Mouse (Mus musculus) MEL (cell line): ENCODE measurements around the gene Fkbp2. TPM values are rescaled to one million over a fixed set of nuclear protein-coding genes. Genes with fewer than 3 reads are reported as not detected.

ENCODE experiments used
- DNase-seq: peaks from one replicate; pipeline ENCODE4 v3.0.0; 2011; ENCODE audit warnings: low read depth, low spot score
- H3K27ac ChIP-seq: 2 replicates; pipeline ENCODE4 v1.5.1; 2012; ENCODE audit warnings: low read depth, mild to moderate bottlenecking, control low read depth, low read length, moderate library complexity; ENCODE audit not compliant: control insufficient read depth
- H3K27me3 ChIP-seq, 2 experiments: fragments of 150-350 bp in 1 of 2; sonication (generic) in 1 of 2; 2 replicates each; pipeline ENCODE4 v1.6.1; 2012; ENCODE audit warnings: low read length in 2 of 2, mild to moderate bottlenecking in 2 of 2, improper control_type of control experiment in 1 of 2, moderate library complexity in 1 of 2; ENCODE audit not compliant: insufficient read depth in 2 of 2, control insufficient read depth in 1 of 2
- H3K36me3 ChIP-seq, 2 experiments: 2 replicates each; pipeline ENCODE4 v1.6.1; 2012 to 2014; ENCODE audit warnings: low read length in 2 of 2, improper control_type of control experiment in 1 of 2, inconsistent platforms in 1 of 2, mild to moderate bottlenecking in 1 of 2; ENCODE audit not compliant: insufficient read depth in 2 of 2, control insufficient read depth in 1 of 2
- H3K4me1 ChIP-seq, 2 experiments: fragments of 150-350 bp in 1 of 2; sonication (generic) in 1 of 2; 2 replicates each; pipeline ENCODE4 v1.6.1; 2012; ENCODE audit warnings: low read length in 2 of 2, improper control_type of control experiment in 1 of 2, mild to moderate bottlenecking in 1 of 2; ENCODE audit not compliant: insufficient read depth in 2 of 2, control insufficient read depth in 1 of 2
- H3K4me3 ChIP-seq, 2 experiments: fragments of 150-350 bp in 1 of 2; sonication (generic) in 1 of 2; 2 replicates each; pipeline ENCODE4 v1.5.1; 2012; ENCODE audit warnings: low read depth in 2 of 2, low read length in 2 of 2, mild to moderate bottlenecking in 2 of 2, moderate library complexity in 2 of 2, control low read depth in 1 of 2, improper control_type of control experiment in 1 of 2; ENCODE audit not compliant: control insufficient read depth in 1 of 2, insufficient read depth in 1 of 2
- H3K79me2 ChIP-seq: 2 replicates; pipeline ENCODE4 v1.6.1; 2012; ENCODE audit warnings: mild to moderate bottlenecking, low read length, moderate library complexity; ENCODE audit not compliant: control insufficient read depth, poor library complexity, insufficient read depth
- H3K9ac ChIP-seq: 2 replicates; pipeline ENCODE4 v1.6.1; 2012; ENCODE audit warnings: low read depth, mild to moderate bottlenecking, control low read depth, low read length, moderate library complexity; ENCODE audit not compliant: control insufficient read depth, poor library complexity, severe bottlenecking
- H3K9me3 ChIP-seq: fragments of 150-350 bp; sonication (generic); replicated peaks from 2 replicates; pipeline ENCODE4 v1.6.1; 2012; ENCODE audit warnings: mild to moderate bottlenecking, low read length, improper control_type of control experiment, moderate library complexity; ENCODE audit not compliant: insufficient read depth
- BHLHE40 ChIP-seq: IDR thresholded peaks from 2 replicates; pipeline ENCODE4 v1.6.1; 2012; ENCODE audit warnings: low read depth, mild to moderate bottlenecking, inconsistent platforms, low read length, improper control_type of control experiment, borderline replicate concordance
- CHD2 ChIP-seq: IDR thresholded peaks from 2 replicates; pipeline ENCODE4 v1.6.1; 2011; ENCODE audit warnings: low read length, improper control_type of control experiment
- ELF1 ChIP-seq: IDR thresholded peaks from 2 replicates; pipeline ENCODE4 v1.6.1; 2014; ENCODE audit warnings: low read depth, mild to moderate bottlenecking, inconsistent platforms, low read length, improper control_type of control experiment, moderate library complexity
- EP300 ChIP-seq, 2 experiments: IDR thresholded peaks; 2 replicates each; pipeline ENCODE4 v1.6.1; 2011; ENCODE audit warnings: improper control_type of control experiment in 2 of 2, low read length in 2 of 2, low read depth in 1 of 2, mild to moderate bottlenecking in 1 of 2
- ETS1 ChIP-seq: IDR thresholded peaks from 2 replicates; pipeline ENCODE4 v1.6.1; 2012; ENCODE audit warnings: low read depth, mild to moderate bottlenecking, inconsistent platforms, low read length, improper control_type of control experiment, moderate library complexity
- GABPA ChIP-seq: IDR thresholded peaks from 2 replicates; pipeline ENCODE4 v1.6.1; 2012; ENCODE audit warnings: low read depth, mild to moderate bottlenecking, inconsistent platforms, low read length, improper control_type of control experiment, moderate library complexity
- HCFC1 ChIP-seq: IDR thresholded peaks from 2 replicates; pipeline ENCODE4 v1.6.1; 2012; ENCODE audit warnings: low read depth, mild to moderate bottlenecking, inconsistent platforms, low read length, improper control_type of control experiment, moderate library complexity
- KAT2A ChIP-seq: conservative IDR thresholded peaks from 2 replicates; pipeline ENCODE4 v1.6.1; 2012; ENCODE audit warnings: low read depth, low read length, improper control_type of control experiment, inconsistent platforms
- MAFK ChIP-seq: IDR thresholded peaks from 2 replicates; pipeline ENCODE4 v1.6.1; 2011; ENCODE audit warnings: low read depth, mild to moderate bottlenecking, low read length, improper control_type of control experiment, borderline replicate concordance
- MAX ChIP-seq: IDR thresholded peaks from 2 replicates; pipeline ENCODE4 v1.6.1; 2011; ENCODE audit warnings: low read length, improper control_type of control experiment
- MAZ ChIP-seq: IDR thresholded peaks from 2 replicates; pipeline ENCODE4 v1.6.1; 2012; ENCODE audit warnings: low read depth, mild to moderate bottlenecking, inconsistent platforms, low read length, improper control_type of control experiment
- MEF2A ChIP-seq: IDR thresholded peaks from 2 replicates; pipeline ENCODE4 v1.6.1; 2014; ENCODE audit warnings: low read depth, mild to moderate bottlenecking, inconsistent platforms, low read length, improper control_type of control experiment; ENCODE audit not compliant: poor library complexity, insufficient replicate concordance, severe bottlenecking; ENCODE audit errors: extremely low read depth
- MXI1 ChIP-seq: IDR thresholded peaks from 2 replicates; pipeline ENCODE4 v1.6.1; 2011; ENCODE audit warnings: mild to moderate bottlenecking, low read depth, low read length, improper control_type of control experiment
- MYB ChIP-seq: IDR thresholded peaks from 2 replicates; pipeline ENCODE4 v1.6.1; 2011; ENCODE audit warnings: mild to moderate bottlenecking, low read depth, low read length, improper control_type of control experiment
- MYC ChIP-seq: IDR thresholded peaks from 2 replicates; pipeline ENCODE4 v1.6.1; 2011; ENCODE audit warnings: low read depth, mild to moderate bottlenecking, low read length, improper control_type of control experiment, moderate library complexity
- NRF1 ChIP-seq: IDR thresholded peaks from 2 replicates; pipeline ENCODE4 v1.6.1; 2014; ENCODE audit warnings: low read depth, mild to moderate bottlenecking, inconsistent platforms, low read length, improper control_type of control experiment, moderate library complexity; ENCODE audit not compliant: poor library complexity, insufficient read depth, severe bottlenecking
- POLR2AphosphoS5 ChIP-seq: IDR thresholded peaks from 2 replicates; pipeline ENCODE4 v1.6.1; 2012; ENCODE audit warnings: low read depth, borderline replicate concordance, mild to moderate bottlenecking, inconsistent platforms, low read length, moderate library complexity, mixed read lengths
- TAL1 ChIP-seq: IDR thresholded peaks from 2 replicates; pipeline ENCODE4 v1.6.1; 2012; ENCODE audit warnings: mild to moderate bottlenecking, inconsistent platforms, low read length, moderate library complexity, mixed read lengths
- TCF12 ChIP-seq: IDR thresholded peaks from 2 replicates; pipeline ENCODE4 v1.6.1; 2014; ENCODE audit warnings: low read depth, mild to moderate bottlenecking, inconsistent platforms, low read length, improper control_type of control experiment, moderate library complexity
- UBTF ChIP-seq: IDR thresholded peaks from 2 replicates; pipeline ENCODE4 v1.6.1; 2012; ENCODE audit warnings: low read depth, mild to moderate bottlenecking, inconsistent platforms, low read length, improper control_type of control experiment, moderate library complexity, borderline replicate concordance; ENCODE audit not compliant: insufficient read depth
- USF1 ChIP-seq: IDR thresholded peaks from 2 replicates; pipeline ENCODE4 v1.6.1; 2014; ENCODE audit warnings: low read depth, mild to moderate bottlenecking, inconsistent platforms, low read length, improper control_type of control experiment, moderate library complexity
- USF2 ChIP-seq, 2 experiments: IDR thresholded peaks; 2 replicates each; pipeline ENCODE4 v1.6.1; 2011 to 2012; ENCODE audit warnings: improper control_type of control experiment in 2 of 2, low read length in 2 of 2, borderline replicate concordance in 1 of 2, inconsistent platforms in 1 of 2, low read depth in 1 of 2, mild to moderate bottlenecking in 1 of 2; ENCODE audit not compliant: insufficient read depth in 1 of 2
- ZC3H11A ChIP-seq: IDR thresholded peaks from 2 replicates; pipeline ENCODE4 v1.6.1; 2012; ENCODE audit warnings: low read depth, mild to moderate bottlenecking, inconsistent platforms, low read length, improper control_type of control experiment
- ZNF384 ChIP-seq: IDR thresholded peaks from 2 replicates; pipeline ENCODE4 v1.6.1; 2012; ENCODE audit warnings: low read depth, mild to moderate bottlenecking, inconsistent platforms, low read length, improper control_type of control experiment
- polyA plus RNA-seq, 2 experiments: library from polyadenylated mRNA; stranded (reverse) in 1 of 2; unstranded in 1 of 2; fragments of >175 nt in 1 of 2; fragments of >200 nt in 1 of 2; gene quantifications; 2 replicates each; pipeline versions ENCODE4 v1.2.1 to v1.2.4; 2012; ENCODE audit warnings: low replicate concordance in 2 of 2, low read depth in 1 of 2; ENCODE audit not compliant: insufficient read length in 2 of 2, insufficient read depth in 1 of 2, missing spikeins in 1 of 2
- total RNA-seq: library from RNA; depleted of rRNA; stranded (reverse); fragments of 300-350 nt; gene quantifications from 2 replicates; pipeline ENCODE4 v1.2.3, GENCODE M21; 2012

Fkbp2 gene
- total and polyA plus RNA-seq, 3 experiments, result 53.9 to 167 TPM; not detected in 1

GRCm38 (mm10) chr19:6993011-6993770, 12.9 kb upstream of the Fkbp2 start:
- Histone ChIP-seq H3K4me3 (peak overlapping the region; percentile 56 to 74), H3K9me3 (no peaks in the 10 kb centered on the region), H3K79me2 (peaks cover 4% of the 10 kb centered on the region; the same call in 1 of the 2 replicates), H3K27ac (peak overlapping the region; percentile 25), H3K4me1 (peaks cover 2 to 24% of the 10 kb centered on the region in 2 experiments; a peak in 3 of 4 replicates), H3K27me3 (no peaks in the 10 kb centered on the region), H3K36me3 (0 out of 4 replicates have a peak, but pooled peaks cover 0 to 2% of the 10 kb centered on the region in 2 experiments), H3K9ac (peak overlapping the region; percentile 72)
- TF ChIP-seq MYC (no peak), UBTF (no peak), EP300 (IDR thresholded peaks at IDR 0.05; ENCODE audit: low read depth in 1 of 2, low read length in 2 of 2) (no peak), HCFC1 (no peak), MXI1 (no peak), MAX (no peak), BHLHE40 (no peak), TAL1 (no peak), CHD2 (no peak), ETS1 (no peak), ZNF384 (no peak), GABPA (no peak)
- no peak for DNase-seq

- Histone ChIP-seq H3K9ac (peak within 1 kb of the TSS; percentile 80), H3K27me3 (no peaks in the 10 kb centered on the region), H3K4me3 (peak within 1 kb of the TSS; percentile 75 to 97), H3K4me1 (peaks cover 7 to 28% of the 10 kb centered on the region in 2 experiments; a peak in 3 of 4 replicates), H3K79me2 (peaks cover 5% of the 10 kb centered on the region; the same call in 1 of the 2 replicates), H3K9me3 (no peaks in the 10 kb centered on the region), H3K36me3 (0 out of 4 replicates have a peak, but pooled peaks cover 0 to 2% of the 10 kb centered on the region in 2 experiments), H3K27ac (peak within 1 kb of the TSS; percentile 25)
- DNase-seq, result peak; percentile 99
- no peak for TF ChIP-seq MAFK
- no peak for TF ChIP-seq UBTF
- no peak for TF ChIP-seq MEF2A
- no peak for TF ChIP-seq POLR2AphosphoS5
- no peak for TF ChIP-seq MYB
- no peak for TF ChIP-seq ZNF384
- peak; percentile 87 for TF ChIP-seq ELF1
- TF ChIP-seq USF1, result 0 out of 2 replicates have a peak, but pooled peaks have one; percentile 33
- TF ChIP-seq NRF1, result peak; percentile 46; the same call in 1 of the 2 replicates
- no peak for TF ChIP-seq GABPA
- 0 out of 2 replicates have a peak, but pooled peaks have one; percentile 18 for TF ChIP-seq TCF12
- TF ChIP-seq KAT2A, result peak; percentile 39; the same call in 1 of the 2 replicates
- TF ChIP-seq MAX, result peak; percentile 42; the same call in 1 of the 2 replicates
- peak; percentile 29; the same call in 1 of the 2 replicates for TF ChIP-seq CHD2
- no peak for TF ChIP-seq USF2 (IDR thresholded peaks at IDR 0.05; ENCODE audit: borderline replicate concordance in 1 of 2, insufficient read depth in 1 of 2, low read depth in 1 of 2, low read length in 2 of 2)
- no peak for TF ChIP-seq ETS1
- TF ChIP-seq MAZ, result no peak; the same call in 1 of the 2 replicates
- TF ChIP-seq BHLHE40, result no peak
- no peak for TF ChIP-seq ZC3H11A
Measured at GRCm38 (mm10) chr19:6992011-6992858, 11.9 kb upstream of the Fkbp2 start, which contains the start of gene Dnajc4. Dnajc4 (minus strand) TSS chr19:6992572.
